Mouse (Mus musculus): ENCODE measurements around the gene Fut9.

Gene Fut9

GRCm38 (mm10) chr4:25799476-25800283 lies at the start of gene Fut9:
TSS of gene Fut9 (minus strand) at chr4:25800244.
- DNase-seq (ENCODE audit: low read depth, low spot score): no peak

DNA sequence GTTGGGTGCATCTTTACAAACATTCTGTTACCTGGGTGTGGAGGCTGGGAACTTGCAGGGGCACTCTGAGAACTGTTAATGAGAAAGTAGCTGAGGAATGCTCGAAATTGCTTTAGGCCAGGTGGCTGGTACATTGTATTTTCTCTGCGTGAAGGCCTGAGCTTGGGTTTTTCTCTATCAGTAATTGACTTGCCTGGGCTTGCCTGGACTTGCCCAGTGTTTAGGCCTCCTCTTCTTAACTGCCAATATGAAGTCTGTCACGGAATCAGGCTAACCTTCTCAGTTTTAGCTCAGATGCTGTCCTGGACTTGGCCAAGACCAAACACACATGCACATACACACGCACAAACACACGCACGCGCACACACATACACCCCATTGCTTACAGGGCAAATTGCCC lies 15.7 kb upstream of the Fut9 start:
- DNase-seq (ENCODE audit: low read depth, low spot score): no peak

- DNase-seq (ENCODE audit: low read depth, low spot score): no peak
Observed at GRCm38 (mm10) chr4:25813340-25813739, 13.3 kb upstream of the Fut9 start.

- DNase-seq (ENCODE audit: low read depth, low spot score): no peak
Observed at GRCm38 (mm10) chr4:25810058-25810457, 10.0 kb upstream of the Fut9 start.

DNA sequence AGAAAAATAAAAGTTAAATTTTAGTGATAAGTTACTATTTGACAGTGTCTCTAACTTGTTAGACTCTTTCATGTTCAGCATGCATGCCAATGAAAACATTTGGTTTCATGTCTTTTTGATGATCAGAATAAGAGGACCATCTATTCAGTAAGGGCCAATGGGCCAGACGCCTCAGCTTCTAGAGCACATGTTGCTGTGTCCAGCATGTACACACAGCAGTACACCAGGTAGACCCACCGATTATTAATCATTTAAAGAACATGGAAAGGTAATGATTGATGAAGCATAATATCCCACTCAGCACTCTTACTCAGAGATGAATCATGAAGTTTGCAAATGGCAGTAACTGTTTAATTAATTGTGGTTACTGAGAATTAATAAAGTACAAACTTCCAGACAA lies 1.7 kb upstream of the Fut9 start:
- no peak for DNase-seq (ENCODE audit: low read depth, low spot score)

GRCm38 (mm10) chr4:25800284-25800616 lies 206 bp upstream of the Fut9 start:
- DNase-seq (ENCODE audit: low read depth, low spot score): no peak

DNA sequence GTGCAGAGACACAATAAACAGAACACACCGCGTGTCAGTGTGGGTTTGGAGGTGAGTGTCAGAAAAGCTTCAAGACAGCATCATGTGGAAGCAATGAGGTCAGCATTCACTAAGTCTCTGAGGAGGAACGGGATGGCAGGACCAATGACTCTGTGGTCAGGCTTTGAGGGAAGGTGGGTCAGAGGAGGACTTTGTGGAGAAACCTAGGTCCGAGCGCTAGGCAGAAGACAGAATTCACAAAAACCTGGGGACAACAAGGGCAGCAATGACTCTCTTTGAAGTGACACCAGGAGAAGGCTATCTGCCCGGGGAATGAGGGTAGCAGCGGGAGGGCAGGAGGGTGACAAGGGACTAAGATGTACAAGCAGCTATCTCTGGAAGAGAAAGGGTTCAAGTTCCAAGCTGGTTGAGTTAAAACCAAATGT lies 981 bp downstream of the Fut9 start:
- no peak for DNase-seq (ENCODE audit: low read depth, low spot score)

GRCm38 (mm10) chr4:25798412-25798811 lies 1.6 kb downstream of the Fut9 start:
- DNase-seq (ENCODE audit: low read depth, low spot score): no peak

DNA sequence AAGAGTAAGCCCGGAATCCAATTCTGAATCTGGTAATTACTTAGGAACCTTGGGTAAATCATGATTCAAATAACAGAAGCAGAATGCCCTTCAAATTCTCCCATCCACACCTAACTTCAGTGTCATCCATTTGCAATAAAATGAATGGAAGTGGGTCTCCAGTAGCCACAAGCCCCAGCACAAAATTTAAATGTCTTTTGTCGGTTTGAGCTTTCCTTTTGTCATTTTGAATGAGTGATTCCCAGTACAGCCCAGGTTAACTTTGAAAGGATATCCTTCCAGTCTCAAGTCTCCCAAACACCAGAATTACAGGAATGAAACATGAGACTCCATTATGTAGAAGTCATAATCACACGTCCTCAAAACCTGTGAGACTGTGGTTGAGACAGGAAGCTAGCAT lies 3.9 kb downstream of the Fut9 start:
- no peak for DNase-seq (ENCODE audit: low read depth, low spot score)

DNA sequence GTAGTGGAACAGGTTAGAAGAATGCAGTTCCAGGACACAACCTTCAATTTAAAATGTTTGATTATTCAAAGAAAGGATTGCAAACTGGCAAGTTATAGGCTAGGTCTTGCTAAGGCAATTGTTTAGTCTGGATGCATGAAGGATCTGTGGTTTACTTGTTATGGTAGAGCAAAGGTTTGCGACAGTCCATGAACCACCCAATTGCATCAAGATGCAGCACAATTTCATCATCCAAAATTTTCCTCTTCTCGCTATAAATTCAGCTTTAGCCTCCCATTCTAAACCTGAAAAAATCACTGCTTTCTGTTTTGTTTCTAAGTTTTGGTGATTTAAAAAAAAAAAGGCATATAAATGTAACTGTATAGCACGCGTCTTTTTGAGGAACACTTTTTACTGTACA lies 14.8 kb downstream of the Fut9 start:
- DNase-seq (ENCODE audit: low read depth, low spot score): no peak

DNA sequence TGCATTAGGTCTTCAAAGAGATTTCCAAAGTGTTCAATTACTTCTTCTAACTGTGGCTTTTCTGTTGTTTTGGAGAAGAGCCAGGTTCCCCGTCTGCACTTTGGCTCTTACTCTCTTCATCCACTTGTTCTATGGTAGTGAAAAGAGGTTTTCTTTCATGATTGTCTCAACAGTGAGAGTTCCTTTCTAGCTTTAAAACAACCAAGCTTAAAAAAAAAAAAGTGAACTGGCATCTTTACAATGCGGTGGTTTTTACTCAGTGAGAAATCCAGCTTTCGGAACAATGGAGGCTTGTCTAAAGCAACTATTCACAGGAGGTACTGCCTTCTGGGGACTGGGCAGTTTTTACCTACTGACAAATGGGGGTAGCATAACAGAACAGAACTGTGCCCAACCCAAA lies 31.4 kb downstream of the Fut9 start:
- DNase-seq (ENCODE audit: low read depth, low spot score): no peak

GRCm38 (mm10) chr4:25763091-25763490 lies 37.0 kb downstream of the Fut9 start:
- DNase-seq (ENCODE audit: low read depth, low spot score): no peak

GRCm38 (mm10) chr4:25757909-25758548 lies 42.0 kb downstream of the Fut9 start:
- no peak for DNase-seq (ENCODE audit: low read depth, low spot score)

- DNase-seq (ENCODE audit: low read depth, low spot score): no peak
Observed at GRCm38 (mm10) chr4:25741553-25741952, 58.5 kb downstream of the Fut9 start.

- DNase-seq (ENCODE audit: low read depth, low spot score): no peak
Observed at GRCm38 (mm10) chr4:25738782-25739181, 61.3 kb downstream of the Fut9 start.

DNA sequence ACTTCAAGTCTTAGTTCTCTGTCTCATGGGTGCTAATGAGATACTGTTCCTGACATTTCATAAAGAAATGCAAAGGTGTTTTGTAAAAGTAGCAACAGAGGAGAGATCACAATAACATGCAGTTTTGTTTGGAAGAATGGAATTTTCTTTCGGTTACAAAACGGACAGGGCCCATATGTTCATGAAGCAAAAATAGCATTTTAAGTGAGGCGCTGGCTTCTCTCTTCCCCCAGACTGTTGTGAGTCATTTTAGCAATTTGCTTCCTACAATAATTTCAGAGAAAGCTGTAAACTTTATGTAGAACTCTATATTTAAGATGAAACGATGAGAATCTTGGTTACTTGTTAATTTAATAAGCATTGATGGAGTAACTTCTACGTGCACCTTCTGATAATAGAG lies 78.5 kb downstream of the Fut9 start:
- DNase-seq (ENCODE audit: low read depth, low spot score): no peak

DNA sequence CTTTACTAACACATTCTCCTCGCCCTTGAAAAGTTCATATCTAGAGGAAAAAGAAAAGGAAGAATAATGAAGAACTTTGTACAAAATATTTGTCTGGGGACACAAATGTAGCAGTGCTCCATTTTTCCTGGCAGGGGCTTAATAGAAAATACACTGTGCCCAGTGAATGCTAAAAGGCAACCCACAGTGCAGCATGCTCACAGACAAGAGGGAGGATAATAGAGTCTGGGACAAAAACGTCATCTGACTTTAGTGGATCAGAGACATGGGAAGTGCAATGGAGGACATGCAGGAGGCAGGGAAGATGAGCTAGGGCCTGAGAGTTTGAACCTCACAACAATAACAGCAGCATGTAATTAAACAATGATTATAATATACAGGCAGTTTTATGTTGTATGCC lies 86.1 kb downstream of the Fut9 start:
- DNase-seq (ENCODE audit: low read depth, low spot score): no peak

DNA sequence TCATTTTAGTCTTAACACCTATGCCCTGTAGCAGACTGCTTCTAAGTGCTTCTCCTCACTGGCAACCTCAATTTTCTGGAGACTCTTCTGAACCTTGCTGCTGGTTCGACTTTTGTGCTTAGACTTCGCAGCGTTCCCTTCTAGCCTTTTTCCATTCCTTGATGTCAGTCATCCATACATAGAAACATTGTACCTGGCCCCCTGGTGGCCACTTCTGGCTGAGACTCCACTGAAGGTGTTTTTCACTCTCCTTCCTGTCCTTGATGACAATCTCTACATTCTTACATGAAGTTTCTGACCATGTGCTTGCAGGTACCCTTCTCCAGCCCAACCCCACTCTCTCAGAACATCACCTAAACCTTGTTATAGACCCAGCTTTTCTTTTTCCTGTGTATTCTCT lies 115.1 kb downstream of the Fut9 start:
- peak; percentile 2 for DNase-seq (ENCODE audit: low read depth, low spot score)

GRCm38 (mm10) chr4:25664196-25664595 lies 135.8 kb downstream of the Fut9 start:
- no peak for DNase-seq (ENCODE audit: low read depth, low spot score)

GRCm38 (mm10) chr4:25661204-25661727 lies 138.8 kb downstream of the Fut9 start:
- no peak for DNase-seq (ENCODE audit: low read depth, low spot score)

- DNase-seq (ENCODE audit: low read depth, low spot score): no peak
Observed at GRCm38 (mm10) chr4:25658792-25659191, 141.3 kb downstream of the Fut9 start.

DNA sequence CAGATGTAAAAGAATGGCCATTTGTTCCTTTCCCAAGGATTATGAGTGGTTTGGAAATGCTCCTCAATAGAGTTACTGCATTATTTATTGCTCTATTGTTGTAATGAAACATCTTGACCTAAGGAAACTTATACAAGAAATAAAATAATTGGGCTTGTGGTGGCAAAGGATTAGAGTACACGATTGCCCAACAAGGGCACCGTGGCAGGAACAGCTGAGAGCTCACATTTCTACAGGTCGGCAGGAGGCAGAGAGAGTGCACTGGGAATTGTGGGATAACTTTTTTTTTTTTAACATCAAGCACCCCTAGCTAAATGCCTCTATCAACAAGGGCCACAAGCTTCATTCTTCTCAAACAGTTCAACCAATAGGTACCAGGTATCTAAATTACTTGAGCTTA lies 148.1 kb downstream of the Fut9 start:
- no peak for DNase-seq (ENCODE audit: low read depth, low spot score)

- no peak for DNase-seq (ENCODE audit: low read depth, low spot score)
Observed at GRCm38 (mm10) chr4:25648107-25648506, 151.9 kb downstream of the Fut9 start.
